ENCODE assay signal across 8 mouse cellular contexts in genomic region chr2:50942741-50943140, GRCm38 (mm10).
DNase-seq lines count a peak whose midpoint lies in the region.
"Had no signal": no experiment of that assay in that cellular context is flagged by ENCODE, and none has a peak within 500 bp of the region (broad histone marks: within the 10 kb centered on the region; RNA-seq: fewer than 3 reads in every experiment).

No protein-coding gene starts in this region.

- H3K27ac ChIP-seq in brown adipose tissue, adult 24 weeks (replicated peaks; ENCODE audit: low read depth, low read length), result peak overlapping the region; percentile 76
- H3K27ac ChIP-seq: left cerebral cortex, adult 2 months had no signal

- H3K4me3 ChIP-seq in brown adipose tissue, adult 24 weeks (ENCODE audit: insufficient read depth, low read depth, low read length), result peak overlapping the region; percentile 30
- H3K4me3 ChIP-seq: left cerebral cortex, adult 2 months had no signal

- H3K4me1 ChIP-seq in brown adipose tissue, adult 24 weeks (ENCODE audit: control insufficient read depth, insufficient read depth, insufficient read length, low read length), result peaks cover 7% of the 10 kb centered on the region; the same call in 1 of the 2 replicates

- peak; percentile 3 for DNase-seq in kidney, adult 18-20 months
- DNase-seq in kidney, postnatal 14 days, result no peak
- peak; percentile 76 for DNase-seq in gastrocnemius, adult 18-20 months (ENCODE audit: low spot score)
- peak; percentile 38 for DNase-seq in heart, postnatal 4 days
- no peak for DNase-seq in urinary bladder, postnatal 4 days (ENCODE audit: low spot score in 2 of 2)
- DNase-seq in layer of hippocampus, postnatal 36 days, result no peak

Comparison
In these comparisons a context has a peak if more than half of its experiments do, and no peak if none do; other contexts are left out.
1. DNase-seq: peak in kidney, adult 18-20 months (single experiment), gastrocnemius, adult 18-20 months (single experiment) and heart, postnatal 4 days (single experiment); none in kidney, postnatal 14 days (single experiment), urinary bladder, postnatal 4 days (0 of 2) and layer of hippocampus, postnatal 36 days (0 of 2).